Mouse (Mus musculus): Measurements from ENCODE around the gene Ly6g6e.

- TF ChIP-seq CTCF (IDR thresholded peaks at IDR 0.05; ENCODE audit: control insufficient read depth, insufficient read depth, low read length): peak; percentile 76
- TF ChIP-seq POLR2A (IDR thresholded peaks at IDR 0.05; ENCODE audit: borderline replicate concordance, control insufficient read depth, low read depth, low read length): 0 out of 2 replicates have a peak, but pooled peaks have one; percentile 45
Observed at GRCm38 (mm10) chr17:35029691-35030532, 46.8 kb upstream of the Ly6g6e start.

Measured in bone marrow, adult 2 months (tissue).